Mouse (Mus musculus): ENCODE results near the gene Gnmt.
A peak's percentile ranks its signal among the peaks of the same experiment; 100 is the strongest.
"Not testable (repeated sequence)": the region's sequence is repeated elsewhere in the genome, so short reads cannot be mapped to it uniquely, and the experiment has no call there.

Gnmt gene

GRCm38 (mm10) chr17:46728904-46729318 is at the start of gene Gnmt:
Gnmt (minus strand) TSS chr17:46729168.
- DNase-seq, result peak; percentile 89

GRCm38 (mm10) chr17:46776087-46776486 is 47.1 kb upstream of the Gnmt start:
- DNase-seq, result no peak

DNA sequence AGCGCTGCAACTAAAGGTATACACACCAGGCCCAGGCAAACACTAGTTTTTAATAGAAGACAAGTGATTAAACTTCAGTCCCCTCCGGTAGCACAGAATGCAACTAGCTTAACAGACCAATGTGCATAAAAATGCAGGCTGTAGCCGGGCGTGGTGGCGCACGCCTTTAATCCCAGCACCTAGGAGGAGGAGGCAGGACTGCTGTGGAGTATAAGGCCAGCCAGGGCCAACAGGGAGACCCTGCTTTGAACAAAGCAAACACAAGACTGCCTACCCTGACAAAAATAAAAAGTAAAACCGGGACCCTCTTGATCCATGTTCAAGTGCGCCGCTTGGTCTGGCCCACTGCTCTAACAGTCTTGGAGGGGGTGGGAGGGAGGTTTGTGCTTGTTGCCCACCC is 46.1 kb upstream of the Gnmt start:
- no peak for DNase-seq

- DNase-seq, result no peak
These were observed 45.1 kb upstream of the Gnmt start for GRCm38 (mm10) chr17:46774131-46774472.

DNA sequence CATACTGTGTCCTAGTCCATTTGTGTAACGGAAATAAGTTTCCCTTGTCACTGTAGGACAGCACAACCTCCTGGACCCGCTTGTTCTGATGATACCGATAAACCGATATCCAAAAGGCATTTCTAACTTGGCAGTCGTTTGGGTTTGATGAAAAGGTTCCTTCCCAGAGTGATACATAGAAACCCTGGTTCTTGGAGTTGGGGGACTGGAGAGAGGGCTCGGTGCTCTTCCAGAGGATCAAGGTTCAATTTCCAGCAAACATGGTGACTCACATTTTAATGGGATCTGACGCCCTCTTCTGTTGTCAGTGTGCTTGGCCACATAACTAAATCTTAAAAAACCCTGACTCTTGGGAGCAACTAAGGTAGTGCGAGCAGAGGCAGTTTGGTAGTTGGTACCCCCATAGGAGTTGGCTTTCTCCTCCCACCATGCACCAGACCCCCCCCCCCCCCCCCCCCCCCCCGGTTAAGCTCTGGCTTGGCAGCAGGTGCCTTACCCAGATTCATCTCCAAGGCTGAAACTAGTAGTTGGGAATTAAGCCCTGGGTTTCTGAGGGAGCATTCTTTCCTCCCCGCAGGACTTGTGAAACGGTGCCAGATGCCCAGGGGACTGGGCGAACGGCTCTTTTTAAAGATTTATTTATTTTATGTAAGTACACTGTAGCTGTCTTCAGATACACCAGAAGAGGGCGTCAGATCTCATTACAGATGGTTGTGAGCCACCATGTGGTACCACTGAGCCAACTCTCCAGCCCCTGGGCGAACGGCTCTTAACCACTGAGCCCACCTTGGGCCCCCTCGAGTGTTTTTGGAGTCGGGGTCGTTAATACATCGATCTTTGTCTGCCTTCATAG is 44.5 kb upstream of the Gnmt start:
- peak; percentile 15 for DNase-seq

DNA sequence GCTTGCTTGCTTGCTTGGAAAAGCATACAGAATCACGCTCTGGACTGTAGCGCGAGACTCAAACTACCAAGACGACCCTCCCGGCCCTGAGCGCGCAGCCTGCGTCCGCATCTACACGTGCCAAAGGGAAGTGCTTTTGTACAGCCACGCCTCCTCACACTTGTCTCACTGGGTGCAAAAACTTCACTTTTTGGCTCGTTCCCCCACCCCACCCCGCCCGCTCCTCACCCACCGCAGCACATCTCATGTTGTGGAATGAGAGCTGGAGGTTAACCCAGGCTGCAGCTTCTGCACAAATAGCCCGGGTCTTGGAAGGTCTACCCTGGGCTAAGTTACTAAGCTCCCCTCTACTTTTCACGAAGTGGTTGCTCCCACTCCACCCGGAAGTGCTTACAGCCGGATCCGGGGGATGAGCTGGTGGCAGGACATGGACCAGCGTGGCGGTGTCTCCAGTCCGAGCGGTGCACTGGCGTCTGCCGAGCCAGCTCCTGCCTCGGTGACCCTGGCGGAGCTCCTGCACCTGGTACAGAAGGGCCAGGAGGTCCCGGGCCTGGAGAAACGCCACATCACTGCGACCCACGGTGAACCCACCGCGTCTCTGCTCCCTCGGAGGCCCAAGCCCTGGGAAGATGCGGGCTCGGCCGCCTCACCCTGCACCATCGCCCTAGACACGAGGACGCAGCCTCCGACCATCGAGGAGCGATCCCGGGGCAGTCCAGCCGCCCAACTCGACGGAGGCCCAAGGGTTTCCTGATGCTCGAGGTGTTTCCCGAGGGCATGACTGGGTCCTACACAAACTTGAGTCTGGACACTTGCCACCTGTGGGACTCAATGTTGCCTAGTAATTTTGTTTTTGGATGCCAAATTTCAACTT is 43.7 kb upstream of the Gnmt start, which contains the start of gene 2310039H08Rik:
2310039H08Rik (plus strand) TSS at position 232 of the 874 bp plus-strand sequence.
- peak; percentile 88 for DNase-seq

GRCm38 (mm10) chr17:46772038-46772403 is 43.1 kb upstream of the Gnmt start:
- no peak for DNase-seq

GRCm38 (mm10) chr17:46771616-46772015 is 42.6 kb upstream of the Gnmt start:
- DNase-seq, result peak; percentile 20

GRCm38 (mm10) chr17:46771025-46771424 is 42.1 kb upstream of the Gnmt start:
- no peak for DNase-seq

DNA sequence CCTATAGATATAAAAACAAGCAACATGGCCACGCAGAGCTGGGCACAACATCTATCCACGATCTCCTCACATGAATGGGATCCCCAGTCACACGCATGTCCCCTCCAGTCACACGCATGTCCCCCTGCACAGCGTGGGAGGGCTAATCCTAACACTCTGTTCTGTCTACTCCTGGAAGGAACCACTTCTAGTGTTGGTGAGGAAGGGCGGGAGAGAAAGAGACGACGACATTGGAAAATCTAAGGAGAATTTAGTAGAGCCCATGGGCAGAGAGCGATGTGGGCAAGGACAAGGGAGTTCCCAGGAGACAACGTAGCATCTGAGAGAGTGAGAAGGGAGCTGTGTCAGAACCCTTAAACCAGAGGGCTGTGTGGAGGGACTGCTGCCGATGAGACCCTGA is 41.6 kb upstream of the Gnmt start:
- DNase-seq, result no peak

GRCm38 (mm10) chr17:46767868-46768267 is 38.9 kb upstream of the Gnmt start:
- peak; percentile 34 for DNase-seq

DNA sequence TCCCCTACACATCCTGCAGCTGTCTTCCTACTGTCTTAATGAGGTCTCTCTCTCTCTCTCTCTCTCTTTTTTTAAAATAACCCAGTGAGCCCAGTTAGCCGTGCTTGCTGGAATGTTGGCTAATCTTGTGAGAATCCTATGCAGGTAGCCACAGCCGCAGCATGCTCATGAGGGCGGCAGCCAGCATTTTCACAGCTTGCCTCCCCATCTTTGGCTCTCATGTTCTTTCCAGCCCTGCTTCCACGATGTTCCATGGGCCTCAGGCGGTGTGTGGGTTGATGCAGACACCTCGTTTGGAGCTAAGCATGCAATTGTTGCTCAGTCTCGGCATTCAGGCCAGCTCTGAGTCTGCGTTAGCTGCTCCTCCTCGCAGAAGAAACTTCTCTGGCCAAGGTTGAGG is 35.9 kb upstream of the Gnmt start:
- not testable (repeated sequence) for DNase-seq

GRCm38 (mm10) chr17:46763544-46763943 is 34.6 kb upstream of the Gnmt start, which contains the start of gene Ptcra:
Ptcra (minus strand) TSS chr17:46763712.
- DNase-seq, result no peak

DNA sequence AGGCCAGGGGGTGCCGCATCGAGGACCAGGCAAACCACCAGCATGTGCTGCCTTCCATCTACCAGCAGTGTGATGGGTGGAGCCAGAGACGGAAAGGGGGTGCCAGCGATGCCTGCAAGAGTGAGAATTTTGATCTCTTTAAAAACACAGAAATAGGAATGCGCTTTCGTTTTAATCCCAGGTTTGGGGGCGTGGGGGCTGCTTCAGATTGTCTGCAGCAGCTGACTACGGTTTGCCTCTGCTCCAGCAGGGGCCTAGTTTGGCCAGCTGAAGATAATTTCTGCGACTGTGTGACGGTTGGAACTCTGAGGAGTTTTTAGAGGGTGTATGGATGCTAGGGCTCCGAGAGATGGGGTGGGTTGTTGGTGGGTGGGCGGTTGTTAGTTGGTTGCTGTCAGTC is 29.8 kb upstream of the Gnmt start:
- DNase-seq, result no peak

DNA sequence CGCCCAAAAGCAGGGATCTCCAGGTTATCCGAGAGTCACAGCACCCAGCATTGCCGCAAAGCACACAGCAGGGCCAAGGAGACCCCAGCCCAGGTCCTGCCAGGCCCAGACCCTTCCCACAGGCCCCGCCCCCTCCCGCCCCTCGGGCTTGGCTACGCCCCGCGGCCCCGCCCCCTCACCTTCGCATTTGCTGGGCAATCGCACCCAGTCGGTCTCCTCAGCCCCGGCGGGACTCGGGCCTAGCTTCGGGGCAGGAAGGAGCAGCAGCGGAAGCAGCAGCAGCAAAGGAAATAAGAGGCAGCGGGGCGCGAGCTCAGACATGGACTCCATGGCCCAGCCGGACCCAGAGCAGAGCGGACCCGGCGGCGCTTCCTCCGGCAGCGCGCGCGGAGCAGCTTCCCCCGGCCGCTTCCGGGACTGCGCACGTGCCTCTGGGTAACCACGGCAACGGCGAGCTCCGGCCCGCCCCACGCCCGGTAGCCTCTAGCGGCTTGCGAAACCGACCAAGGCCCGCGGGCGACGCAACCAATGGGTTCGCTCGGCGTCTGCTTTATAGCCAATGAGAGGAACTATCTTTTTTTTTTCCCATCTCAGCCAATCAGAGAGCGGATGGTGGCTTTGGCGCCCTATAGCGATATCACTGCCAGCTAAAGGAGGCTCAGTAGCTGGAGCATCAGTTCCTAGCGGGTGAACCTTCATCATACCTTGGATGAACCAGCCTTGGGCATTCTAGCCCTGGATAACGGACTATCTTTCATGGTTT is 23.0 kb upstream of the Gnmt start, which contains the start of gene Cnpy3:
Cnpy3 (minus strand) TSS at position 421 of the 763 bp plus-strand sequence.
- DNase-seq, result peak; percentile 99

GRCm38 (mm10) chr17:46751056-46751793 is 22.3 kb upstream of the Gnmt start:
- DNase-seq, result no peak

GRCm38 (mm10) chr17:46750580-46750979 is 21.6 kb upstream of the Gnmt start:
- no peak for DNase-seq

DNA sequence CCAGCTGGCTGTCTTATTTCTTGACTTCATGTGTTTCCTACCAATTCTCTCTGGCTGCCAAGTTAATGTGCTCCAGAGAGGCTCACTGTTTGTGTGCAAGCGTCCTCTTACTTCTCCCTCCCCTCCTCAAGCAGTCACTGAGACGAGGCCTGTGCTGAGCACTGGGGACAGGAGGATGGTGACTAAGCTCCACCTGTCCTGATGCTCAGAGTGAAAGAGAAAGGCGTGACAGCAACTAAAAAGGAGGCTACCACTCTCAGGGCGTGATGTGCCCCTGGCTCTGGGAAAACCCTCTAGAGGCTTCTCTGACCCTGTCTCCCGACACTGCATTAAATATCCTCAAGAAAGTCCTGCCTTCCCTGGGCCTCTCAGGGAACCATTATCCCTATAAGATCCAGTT is 20.3 kb upstream of the Gnmt start:
- DNase-seq, result no peak

DNA sequence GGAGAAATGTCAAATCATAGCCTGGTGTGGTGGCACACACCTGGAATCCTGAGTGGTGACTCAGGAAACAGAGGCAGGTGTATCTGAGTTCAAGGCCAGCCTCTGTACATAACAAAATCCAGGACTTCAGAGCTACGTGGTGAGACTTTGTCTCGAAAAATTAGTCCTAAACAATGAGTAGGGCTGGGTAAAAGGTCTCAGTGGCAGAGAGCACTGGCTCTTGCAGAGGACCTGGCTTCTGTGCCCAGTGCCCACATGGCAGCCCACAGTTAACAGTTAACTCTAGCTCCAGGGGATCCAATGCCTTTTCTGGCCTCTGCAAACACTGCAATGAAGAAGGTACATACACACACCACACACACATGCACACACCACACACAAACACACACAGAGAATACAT is 18.8 kb upstream of the Gnmt start:
- no peak for DNase-seq

- DNase-seq, result no peak
These were observed 18.3 kb upstream of the Gnmt start for GRCm38 (mm10) chr17:46747234-46747633.

DNA sequence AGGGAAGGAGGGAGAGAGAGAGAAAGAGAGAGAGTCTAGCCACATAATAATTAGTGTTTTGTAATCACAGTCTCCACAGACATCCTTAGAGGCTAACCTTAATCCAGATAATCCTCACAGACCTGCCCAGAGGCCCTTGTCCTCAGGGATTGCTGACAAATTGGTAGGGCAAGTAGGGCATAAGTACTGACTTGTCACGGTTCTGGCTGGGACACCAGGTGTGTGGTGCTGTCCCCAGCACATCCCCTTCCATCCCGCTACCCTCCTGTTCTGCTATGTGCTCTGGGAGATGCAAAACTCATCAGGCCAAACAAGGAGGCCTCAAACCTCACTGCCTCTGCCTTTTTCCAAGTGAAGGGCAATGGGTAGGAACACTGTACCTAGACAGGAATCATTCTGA is 16.5 kb upstream of the Gnmt start:
- no peak for DNase-seq

DNA sequence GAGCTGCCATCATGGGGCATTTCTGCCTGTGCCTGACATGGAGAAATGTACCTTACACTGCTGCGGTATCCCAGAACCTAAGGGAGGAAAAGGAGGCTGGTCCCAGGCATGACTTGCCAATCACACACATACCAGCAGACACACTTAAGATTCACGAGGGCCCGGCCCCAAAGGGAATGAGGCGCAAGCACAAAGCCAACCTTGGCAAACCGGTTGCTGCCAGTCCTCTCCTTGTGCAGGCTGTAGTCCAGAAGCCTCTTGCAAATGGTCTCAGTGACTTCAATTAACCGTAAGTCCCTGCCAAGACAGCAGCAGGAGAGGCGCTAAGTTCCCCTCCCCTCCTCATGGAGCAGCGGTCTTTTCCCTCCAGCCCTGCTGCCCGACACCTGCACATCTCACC is 14.0 kb upstream of the Gnmt start:
- no peak for DNase-seq

Measured in kidney, postnatal 14 days (tissue).